Mouse (Mus musculus): ENCODE measurements around the gene Man2a2. TPM values are rescaled to one million over a fixed set of nuclear protein-coding genes. Genes with fewer than 3 reads are reported as not detected.

Gene Man2a2
- total and polyA plus RNA-seq, 3 experiments: 55.7 to 75.8 (median 58.7) TPM

- no peak for DNase-seq
- Histone ChIP-seq H3K79me2 (replicated peaks; ENCODE audit: control insufficient read depth, insufficient read depth, low read length) (no peaks in the 10 kb centered on the region), H3K36me3 (ENCODE audit: control insufficient read depth, insufficient read depth, low read length) (no peaks in the 10 kb centered on the region), H3K9ac (ENCODE audit: low read depth, low read length) (no peak overlapping the region), H3K4me3 (no peak overlapping the region), H3K4me1 (ENCODE audit: control insufficient read depth, insufficient read depth, low read length) (no peaks in the 10 kb centered on the region), H3K27ac (no peak overlapping the region), H3K27me3 (ENCODE audit: control insufficient read depth, insufficient read depth, low read length) (no peaks in the 10 kb centered on the region)
- TF ChIP-seq CTCF (IDR thresholded peaks at IDR 0.05): no peak
- TF ChIP-seq POLR2A (IDR thresholded peaks at IDR 0.05; ENCODE audit: insufficient read depth, low read depth, low read length): no peak
- no peak for TF ChIP-seq EP300 (IDR thresholded peaks at IDR 0.05; ENCODE audit: insufficient read depth, low read depth, low read length)
- 81% methylated on average over 2 of the region's 2 CpGs for WGBS
- intact Hi-C loops (cut with DNase I): no loop called here
These were observed 55.4 kb downstream of the Man2a2 start for GRCm38 (mm10) chr7:80315733-80316132.

DNA sequence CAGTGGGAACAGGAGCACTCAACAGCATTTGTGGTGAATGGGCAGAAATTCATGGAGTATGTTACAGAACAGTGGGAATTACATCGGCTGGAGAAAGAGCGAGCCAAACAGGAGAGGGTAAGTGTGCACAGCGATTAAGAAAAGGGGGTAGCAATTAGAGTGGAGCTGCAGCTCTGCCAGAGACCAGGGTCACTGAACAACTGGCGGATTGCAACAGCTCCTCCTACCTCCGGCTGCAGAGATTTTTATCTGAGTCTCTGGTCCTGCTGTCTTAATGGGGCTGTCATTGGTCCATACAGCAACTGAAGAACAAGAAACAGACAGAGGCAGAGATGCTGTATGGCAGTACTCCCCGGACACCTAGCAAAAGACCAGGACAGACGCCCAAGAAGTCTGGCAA, 60.4 kb downstream of the Man2a2 start:
- DNase-seq: no peak
- Histone ChIP-seq H3K4me3 (no peak overlapping the region), H3K27ac (no peak overlapping the region), H3K9ac (ENCODE audit: low read depth, low read length) (no peak overlapping the region), H3K4me1 (ENCODE audit: control insufficient read depth, insufficient read depth, low read length) (no peaks in the 10 kb centered on the region), H3K36me3 (ENCODE audit: control insufficient read depth, insufficient read depth, low read length) (no peaks in the 10 kb centered on the region), H3K79me2 (replicated peaks; ENCODE audit: control insufficient read depth, insufficient read depth, low read length) (no peaks in the 10 kb centered on the region), H3K27me3 (ENCODE audit: control insufficient read depth, insufficient read depth, low read length) (no peaks in the 10 kb centered on the region)
- intact Hi-C loops (cut with DNase I): no loop called here
- TF ChIP-seq CTCF (IDR thresholded peaks at IDR 0.05) (no peak), EP300 (IDR thresholded peaks at IDR 0.05; ENCODE audit: insufficient read depth, low read depth, low read length) (no peak), POLR2A (IDR thresholded peaks at IDR 0.05; ENCODE audit: insufficient read depth, low read depth, low read length) (no peak)
- 79% methylated on average over 7 of the region's 7 CpGs for WGBS

DNA sequence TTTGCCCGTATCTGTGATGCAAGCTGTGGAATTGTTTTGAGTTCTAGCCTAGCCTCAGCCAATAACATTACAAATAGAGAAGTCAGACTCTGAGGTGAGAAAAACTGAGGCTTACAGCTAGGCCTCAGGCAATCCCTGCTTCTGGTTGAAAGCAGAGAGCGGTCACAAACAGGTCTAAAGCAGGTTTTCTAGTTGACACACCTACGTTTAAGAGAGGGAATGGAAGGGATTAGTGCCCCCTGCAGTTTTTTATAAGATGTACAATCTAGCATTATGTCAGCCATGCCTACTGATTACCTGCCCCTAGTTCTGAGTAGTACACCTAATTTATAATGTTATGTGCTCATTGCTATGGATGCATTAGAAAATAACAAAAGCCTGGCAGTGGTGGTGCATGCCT, 63.4 kb downstream of the Man2a2 start:
- H3K27me3 ChIP-seq (ENCODE audit: control insufficient read depth, insufficient read depth, low read length): no peaks in the 10 kb centered on the region
- 87% methylated on average over 3 of the region's 3 CpGs for WGBS
- TF ChIP-seq CTCF (IDR thresholded peaks at IDR 0.05) (peak; percentile 24), POLR2A (IDR thresholded peaks at IDR 0.05; ENCODE audit: insufficient read depth, low read depth, low read length) (no peak), EP300 (IDR thresholded peaks at IDR 0.05; ENCODE audit: insufficient read depth, low read depth, low read length) (no peak)
- H3K4me1 ChIP-seq (ENCODE audit: control insufficient read depth, insufficient read depth, low read length): no peaks in the 10 kb centered on the region
- intact Hi-C loops (cut with DNase I): no loop called here
- no peak overlapping the region for H3K4me3 ChIP-seq
- H3K79me2 ChIP-seq (replicated peaks; ENCODE audit: control insufficient read depth, insufficient read depth, low read length): no peaks in the 10 kb centered on the region
- DNase-seq: no peak
- no peaks in the 10 kb centered on the region for H3K36me3 ChIP-seq (ENCODE audit: control insufficient read depth, insufficient read depth, low read length)
- H3K27ac ChIP-seq: no peak overlapping the region
- no peak overlapping the region for H3K9ac ChIP-seq (ENCODE audit: low read depth, low read length)

GRCm38 (mm10) chr7:80301522-80301921, 69.7 kb downstream of the Man2a2 start:
- H3K79me2 ChIP-seq (replicated peaks; ENCODE audit: control insufficient read depth, insufficient read depth, low read length): peaks cover 1% of the 10 kb centered on the region
- no peak for DNase-seq
- H3K27me3 ChIP-seq (ENCODE audit: control insufficient read depth, insufficient read depth, low read length): no peaks in the 10 kb centered on the region
- H3K9ac ChIP-seq (ENCODE audit: low read depth, low read length): no peak overlapping the region
- no peak for TF ChIP-seq CTCF (IDR thresholded peaks at IDR 0.05)
- no peak for TF ChIP-seq EP300 (IDR thresholded peaks at IDR 0.05; ENCODE audit: insufficient read depth, low read depth, low read length)
- TF ChIP-seq POLR2A (IDR thresholded peaks at IDR 0.05; ENCODE audit: insufficient read depth, low read depth, low read length): no peak
- no peaks in the 10 kb centered on the region for H3K36me3 ChIP-seq (ENCODE audit: control insufficient read depth, insufficient read depth, low read length)
- intact Hi-C loops (cut with DNase I): no loop called here
- H3K27ac ChIP-seq: no peak overlapping the region
- 90% methylated on average over 2 of the region's 2 CpGs for whole genome bisulfite sequencing
- no peak overlapping the region for H3K4me3 ChIP-seq
- H3K4me1 ChIP-seq (ENCODE audit: control insufficient read depth, insufficient read depth, low read length): no peaks in the 10 kb centered on the region

- no peak for TF ChIP-seq EP300 (IDR thresholded peaks at IDR 0.05; ENCODE audit: insufficient read depth, low read depth, low read length)
- no peak for TF ChIP-seq CTCF (IDR thresholded peaks at IDR 0.05)
- H3K4me3 ChIP-seq: no peak overlapping the region
- H3K36me3 ChIP-seq (ENCODE audit: control insufficient read depth, insufficient read depth, low read length): no peaks in the 10 kb centered on the region
- intact Hi-C loops (cut with DNase I): loop anchor here (5.0 kb wide), 1 partner anchor 157 kb away; no protein-coding TSS in a partner anchor
- DNase-seq: no peak
- peaks cover 1% of the 10 kb centered on the region for H3K79me2 ChIP-seq (replicated peaks; ENCODE audit: control insufficient read depth, insufficient read depth, low read length)
- no peak overlapping the region for H3K9ac ChIP-seq (ENCODE audit: low read depth, low read length)
- no peaks in the 10 kb centered on the region for H3K4me1 ChIP-seq (ENCODE audit: control insufficient read depth, insufficient read depth, low read length)
- H3K27me3 ChIP-seq (ENCODE audit: control insufficient read depth, insufficient read depth, low read length): no peaks in the 10 kb centered on the region
- 66% methylated on average over 3 of the region's 3 CpGs for WGBS
- H3K27ac ChIP-seq: no peak overlapping the region
These were observed 71.6 kb downstream of the Man2a2 start for GRCm38 (mm10) chr7:80299568-80299967.

Other genes with a start within 250 kb of the Man2a2 start
- gene Sema4b, start 184.5 kb downstream of the Man2a2 start, total RNA-seq (2021): 10 to 100 TPM; 10.5 to 11.4 TPM
- gene Sema4b, start 184.5 kb downstream of the Man2a2 start, polyA plus RNA-seq (2012; rRNA removed): 10.5 and 12.3 TPM in 2 replicates
- gene Cib1, start 138.6 kb downstream of the Man2a2 start, total RNA-seq (2021): 10 to 100 TPM; 14.1 to 16.1 TPM
- gene Cib1, start 138.6 kb downstream of the Man2a2 start, polyA plus RNA-seq (2012; rRNA removed): 35.1 and 38.4 TPM in 2 replicates
- 1 to 10 TPM; 1.5 to 2.2 TPM for gene Gdpgp1, start 138.5 kb downstream of the Man2a2 start, total RNA-seq (2021)
- 1.4 and 1.5 TPM in 2 replicates for gene Gdpgp1, start 138.5 kb downstream of the Man2a2 start, polyA plus RNA-seq (2012; rRNA removed)
- gene Ttll13, start 125.0 kb downstream of the Man2a2 start, total RNA-seq (2021): under 1 TPM; 0.23 to 0.39 TPM
- gene Ttll13, start 125.0 kb downstream of the Man2a2 start, polyA plus RNA-seq (2012; rRNA removed): 0.20 and 0.23 TPM in 2 replicates
- 10 to 100 TPM; 22.9 to 27.2 TPM for gene Ngrn, start 110.2 kb downstream of the Man2a2 start, total RNA-seq (2021)
- gene Ngrn, start 110.2 kb downstream of the Man2a2 start, polyA plus RNA-seq (2012; rRNA removed): 16.8 and 26.2 TPM in 2 replicates
- 1 to 10 TPM; 6.1 to 6.2 TPM for gene Vps33b, start 101.7 kb downstream of the Man2a2 start, total RNA-seq (2021)
- gene Vps33b, start 101.7 kb downstream of the Man2a2 start, polyA plus RNA-seq (2012; rRNA removed): 5.1 and 5.2 TPM in 2 replicates
- gene Prc1, start 76.9 kb downstream of the Man2a2 start, total RNA-seq (2021): 1 to 10 TPM in 1 of 2 experiments, under 1 TPM in 1; 0.47 to 1.5 TPM
- 1.1 and 2.8 TPM in 2 replicates for gene Prc1, start 76.9 kb downstream of the Man2a2 start, polyA plus RNA-seq (2012; rRNA removed)
- gene Rccd1, start 46.9 kb downstream of the Man2a2 start, total RNA-seq (2021): 1 to 10 TPM; 5.6 to 6.1 TPM
- 7.0 and 7.4 TPM in 2 replicates for gene Rccd1, start 46.9 kb downstream of the Man2a2 start, polyA plus RNA-seq (2012; rRNA removed)
- 10 to 100 TPM; 15.8 to 16.8 TPM for gene Unc45a, start 30.4 kb downstream of the Man2a2 start, total RNA-seq (2021)
- gene Unc45a, start 30.4 kb downstream of the Man2a2 start, polyA plus RNA-seq (2012; rRNA removed): 23.0 and 24.0 TPM in 2 replicates
- 10 to 100 TPM; 30.0 to 39.9 TPM for gene Hddc3, start 28.3 kb downstream of the Man2a2 start, total RNA-seq (2021)
- 47.7 and 77.5 TPM in 2 replicates for gene Hddc3, start 28.3 kb downstream of the Man2a2 start, polyA plus RNA-seq (2012; rRNA removed)
- gene Fes, start 16.6 kb upstream of the Man2a2 start, total RNA-seq (2021): 1 to 10 TPM; 8.9 to 9.8 TPM
- 15.4 and 17.3 TPM in 2 replicates for gene Fes, start 16.6 kb upstream of the Man2a2 start, polyA plus RNA-seq (2012; rRNA removed)
- 100 to 1,000 TPM; 108 to 129 TPM for gene Furin, start 34.1 kb upstream of the Man2a2 start, total RNA-seq (2021)
- 64.9 and 79.4 TPM in 2 replicates for gene Furin, start 34.1 kb upstream of the Man2a2 start, polyA plus RNA-seq (2012; rRNA removed)
- gene Blm, start 163.7 kb upstream of the Man2a2 start, total RNA-seq (2021): 1 to 10 TPM in 1 of 2 experiments, under 1 TPM in 1; 0.91 to 1.3 TPM
- 0.59 and 0.67 TPM in 2 replicates for gene Blm, start 163.7 kb upstream of the Man2a2 start, polyA plus RNA-seq (2012; rRNA removed)